Mouse (Mus musculus) embryonic fibroblast, embryonic 13.5 days (primary cell): ENCODE results near the gene Slc39a11.

Experiments used
- CTCF ChIP-seq: IDR thresholded peaks from 2 replicates; pipeline ENCODE4 v1.5.1; 2011; ENCODE audit warnings: mild to moderate bottlenecking, control low read depth, low read length, moderate library complexity, borderline replicate concordance; ENCODE audit not compliant: insufficient read depth
- POLR2A ChIP-seq: IDR thresholded peaks from 2 replicates; pipeline ENCODE4 v1.6.1; 2011; ENCODE audit warnings: low read depth, mild to moderate bottlenecking, control low read depth, low read length, moderate library complexity

DNA sequence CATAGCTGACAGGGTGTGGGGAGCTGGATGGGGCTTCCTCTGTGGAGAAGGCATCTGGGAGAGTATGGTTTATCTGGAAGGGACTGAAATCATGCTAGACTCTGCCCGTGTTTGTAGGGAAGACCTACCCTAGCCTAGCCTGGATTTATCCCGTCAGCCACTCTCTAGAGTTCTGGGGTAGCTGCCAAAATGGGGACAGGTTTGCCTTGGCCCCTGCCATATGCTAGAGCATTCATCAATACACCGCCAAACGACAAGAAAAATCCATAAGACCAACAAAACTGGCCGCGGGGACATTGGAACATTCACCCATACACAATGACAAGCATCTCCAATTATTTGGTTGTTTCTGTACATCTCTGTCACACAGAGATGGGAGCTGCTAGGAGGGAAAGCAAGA is 371.6 kb downstream of the Slc39a11 start:
- TF ChIP-seq CTCF: no peak
- TF ChIP-seq POLR2A: no peak
